Mouse (Mus musculus) cerebellum, adult 18-20 months (tissue): ENCODE results near the gene Tap2.

Experiments used
- DNase-seq, 2 experiments: peaks; one replicate each; pipeline ENCODE4 v3.0.0; 2021

Tap2 gene

GRCm38 (mm10) chr17:34196941-34197894 lies 6.1 kb upstream of the Tap2 start, which contains the start of gene Psmb8:
Psmb8 (plus strand) TSS chr17:34197721.
- DNase-seq = peak; percentile 74 to 88

GRCm38 (mm10) chr17:34197904-34198520 lies 5.3 kb upstream of the Tap2 start:
- no peak for DNase-seq

- no peak for DNase-seq
Observed at GRCm38 (mm10) chr17:34198521-34198912, 4.8 kb upstream of the Tap2 start.

GRCm38 (mm10) chr17:34199050-34199619 lies 4.2 kb upstream of the Tap2 start:
- DNase-seq = no peak

GRCm38 (mm10) chr17:34200047-34200446 lies 3.3 kb upstream of the Tap2 start:
- DNase-seq = no peak

GRCm38 (mm10) chr17:34200772-34201505 lies 2.4 kb upstream of the Tap2 start:
- DNase-seq = no peak

GRCm38 (mm10) chr17:34201506-34202055 lies 1.7 kb upstream of the Tap2 start:
- no peak for DNase-seq

- DNase-seq = no peak
Observed at GRCm38 (mm10) chr17:34202760-34203442, 426 bp upstream of the Tap2 start.

- DNase-seq = peak; percentile 83 to 88
Observed at GRCm38 (mm10) chr17:34204303-34205010, 1.1 kb downstream of the Tap2 start.

- DNase-seq = peak; percentile 25 to 33
Observed at GRCm38 (mm10) chr17:34205021-34205745, 1.9 kb downstream of the Tap2 start.

- DNase-seq = peak; percentile 26 to 27
Observed at GRCm38 (mm10) chr17:34205746-34206176, 2.4 kb downstream of the Tap2 start.

GRCm38 (mm10) chr17:34206731-34207130 lies 3.4 kb downstream of the Tap2 start:
- no peak for DNase-seq

GRCm38 (mm10) chr17:34207456-34207855 lies 4.1 kb downstream of the Tap2 start:
- DNase-seq = no peak

GRCm38 (mm10) chr17:34207866-34208265 lies 4.5 kb downstream of the Tap2 start:
- DNase-seq = no peak

- no peak for DNase-seq
Observed at GRCm38 (mm10) chr17:34208421-34208820, 5.1 kb downstream of the Tap2 start.

GRCm38 (mm10) chr17:34209680-34210079 lies 6.4 kb downstream of the Tap2 start:
- DNase-seq = no peak

GRCm38 (mm10) chr17:34210599-34210998 lies 7.3 kb downstream of the Tap2 start:
- no peak for DNase-seq

- DNase-seq = no peak
Observed at GRCm38 (mm10) chr17:34211746-34212365, 8.5 kb downstream of the Tap2 start.

- no peak for DNase-seq
Observed at GRCm38 (mm10) chr17:34213936-34214335, 10.6 kb downstream of the Tap2 start.

- DNase-seq = no peak
Observed at GRCm38 (mm10) chr17:34215176-34215575, 11.8 kb downstream of the Tap2 start.
